Mouse (Mus musculus): Measurements from ENCODE around the gene Tuba1a. TPM values are rescaled to one million over a fixed set of nuclear protein-coding genes. Genes with fewer than 3 reads are reported as not detected.

Tuba1a gene
- 1,237 and 1,376 TPM in 2 replicates for polyA plus RNA-seq (2014; fragmentation: Nextera tagmentation; extraction: Ambion mirVana)

- Histone ChIP-seq H3K36me3 (ENCODE audit: control insufficient read depth, insufficient read depth, low read length) (no peaks in the 10 kb centered on the region), H3K27me3 (ENCODE audit: control insufficient read depth, insufficient read depth, low read length) (no peaks in the 10 kb centered on the region), H3K4me2 (peak within 1 kb of the TSS; percentile 70), H3K4me1 (ENCODE audit: control insufficient read depth, insufficient read depth, low read length) (peaks cover 13% of the 10 kb centered on the region), H3K27ac (ENCODE audit: low read depth, low read length) (peak within 1 kb of the TSS; percentile 99), H3K9me3 (replicated peaks; ENCODE audit: control insufficient read depth, low read length) (no peaks in the 10 kb centered on the region), H3K9ac (ENCODE audit: low read depth, low read length) (peak within 1 kb of the TSS; percentile 99), H3K4me3 (ENCODE audit: low read depth, low read length) (peak within 1 kb of the TSS; percentile 91)
- ATAC-seq (replicated peaks; ENCODE audit: insufficient number of reproducible peaks, low FRiP score, low TSS enrichment) = peak; percentile 97
- WGBS (ENCODE audit: insufficient replicate concordance) = 7% methylated on average over 28 of the region's 28 CpGs
These were observed at the start of gene Tuba1a, which contains the start of gene Gm49450 for GRCm38 (mm10) chr15:98953401-98954356. Tuba1a (minus strand) TSS chr15:98953703. Gm49450 (minus strand) TSS chr15:98953551.

- peak overlapping the region; percentile 64 for H3K9ac ChIP-seq (ENCODE audit: low read depth, low read length)
- ATAC-seq (replicated peaks; ENCODE audit: insufficient number of reproducible peaks, low FRiP score, low TSS enrichment) = no peak; the same call in 1 of the 2 replicates
- peak overlapping the region; percentile 21; the same call in 1 of the 2 replicates for H3K4me3 ChIP-seq (ENCODE audit: low read depth, low read length)
- no peaks in the 10 kb centered on the region for H3K27me3 ChIP-seq (ENCODE audit: control insufficient read depth, insufficient read depth, low read length)
- H3K4me1 ChIP-seq (ENCODE audit: control insufficient read depth, insufficient read depth, low read length) = peaks cover 36% of the 10 kb centered on the region
- peak overlapping the region; percentile 68 for H3K4me2 ChIP-seq
- H3K9me3 ChIP-seq (replicated peaks; ENCODE audit: control insufficient read depth, low read length) = no peaks in the 10 kb centered on the region
- WGBS (ENCODE audit: insufficient replicate concordance) = 11% methylated on average over 17 of the region's 17 CpGs
- H3K36me3 ChIP-seq (ENCODE audit: control insufficient read depth, insufficient read depth, low read length) = no peaks in the 10 kb centered on the region
- H3K27ac ChIP-seq (ENCODE audit: low read depth, low read length) = peak overlapping the region; percentile 32; the same call in 1 of the 2 replicates
These were observed 48.0 kb upstream of the Tuba1a start for GRCm38 (mm10) chr15:99001451-99001931.

- Histone ChIP-seq H3K4me2 (peak overlapping the region; percentile 68), H3K9ac (ENCODE audit: low read depth, low read length) (no peak overlapping the region), H3K4me1 (ENCODE audit: control insufficient read depth, insufficient read depth, low read length) (peaks cover 41% of the 10 kb centered on the region), H3K27me3 (ENCODE audit: control insufficient read depth, insufficient read depth, low read length) (no peaks in the 10 kb centered on the region), H3K27ac (ENCODE audit: low read depth, low read length) (peak overlapping the region; percentile 37; the same call in 1 of the 2 replicates), H3K9me3 (replicated peaks; ENCODE audit: control insufficient read depth, low read length) (no peaks in the 10 kb centered on the region), H3K4me3 (ENCODE audit: low read depth, low read length) (no peak overlapping the region), H3K36me3 (ENCODE audit: control insufficient read depth, insufficient read depth, low read length) (no peaks in the 10 kb centered on the region)
- ATAC-seq (replicated peaks; ENCODE audit: insufficient number of reproducible peaks, low FRiP score, low TSS enrichment) = no peak
- WGBS (ENCODE audit: insufficient replicate concordance) = 28% methylated on average over 14 of the region's 14 CpGs
These were observed 47.2 kb upstream of the Tuba1a start for GRCm38 (mm10) chr15:99000535-99001283.

- Histone ChIP-seq H3K27ac (ENCODE audit: low read depth, low read length) (peak overlapping the region; percentile 64), H3K4me1 (ENCODE audit: control insufficient read depth, insufficient read depth, low read length) (peaks cover 41% of the 10 kb centered on the region), H3K4me2 (peak overlapping the region; percentile 33), H3K4me3 (ENCODE audit: low read depth, low read length) (0 out of 2 replicates have a peak overlapping the region, but pooled peaks have one; percentile 3), H3K36me3 (ENCODE audit: control insufficient read depth, insufficient read depth, low read length) (no peaks in the 10 kb centered on the region), H3K9ac (ENCODE audit: low read depth, low read length) (0 out of 2 replicates have a peak overlapping the region, but pooled peaks have one; percentile 16), H3K27me3 (ENCODE audit: control insufficient read depth, insufficient read depth, low read length) (no peaks in the 10 kb centered on the region), H3K9me3 (replicated peaks; ENCODE audit: control insufficient read depth, low read length) (no peaks in the 10 kb centered on the region)
- WGBS (ENCODE audit: insufficient replicate concordance) = 41% methylated on average over 6 of the region's 6 CpGs
- ATAC-seq (replicated peaks; ENCODE audit: insufficient number of reproducible peaks, low FRiP score, low TSS enrichment) = no peak
These were observed 45.3 kb upstream of the Tuba1a start for GRCm38 (mm10) chr15:98998775-98999157.

- peak overlapping the region; percentile 33 for H3K4me2 ChIP-seq
- 21% methylated on average over 13 of the region's 13 CpGs for WGBS (ENCODE audit: insufficient replicate concordance)
- peak overlapping the region; percentile 64 for H3K27ac ChIP-seq (ENCODE audit: low read depth, low read length)
- 0 out of 2 replicates have a peak, but pooled peaks have one; percentile 41 for ATAC-seq (replicated peaks; ENCODE audit: insufficient number of reproducible peaks, low FRiP score, low TSS enrichment)
- 0 out of 2 replicates have a peak overlapping the region, but pooled peaks have one; percentile 3 for H3K4me3 ChIP-seq (ENCODE audit: low read depth, low read length)
- no peaks in the 10 kb centered on the region for H3K9me3 ChIP-seq (replicated peaks; ENCODE audit: control insufficient read depth, low read length)
- H3K36me3 ChIP-seq (ENCODE audit: control insufficient read depth, insufficient read depth, low read length) = no peaks in the 10 kb centered on the region
- H3K4me1 ChIP-seq (ENCODE audit: control insufficient read depth, insufficient read depth, low read length) = peaks cover 45% of the 10 kb centered on the region
- H3K27me3 ChIP-seq (ENCODE audit: control insufficient read depth, insufficient read depth, low read length) = no peaks in the 10 kb centered on the region
- 0 out of 2 replicates have a peak overlapping the region, but pooled peaks have one; percentile 16 for H3K9ac ChIP-seq (ENCODE audit: low read depth, low read length)
These were observed 44.7 kb upstream of the Tuba1a start for GRCm38 (mm10) chr15:98997938-98998774.

GRCm38 (mm10) chr15:98996840-98997239 is 43.3 kb upstream of the Tuba1a start:
- 77% methylated on average over 7 of the region's 7 CpGs for WGBS (ENCODE audit: insufficient replicate concordance)
- 0 out of 2 replicates have a peak overlapping the region, but pooled peaks have one; percentile 35 for H3K27ac ChIP-seq (ENCODE audit: low read depth, low read length)

GRCm38 (mm10) chr15:98994957-98995520 is 41.5 kb upstream of the Tuba1a start:
- Histone ChIP-seq H3K4me2 (no peak overlapping the region), H3K4me3 (ENCODE audit: low read depth, low read length) (no peak overlapping the region), H3K27me3 (ENCODE audit: control insufficient read depth, insufficient read depth, low read length) (no peaks in the 10 kb centered on the region), H3K4me1 (ENCODE audit: control insufficient read depth, insufficient read depth, low read length) (peaks cover 56% of the 10 kb centered on the region), H3K27ac (ENCODE audit: low read depth, low read length) (0 out of 2 replicates have a peak overlapping the region, but pooled peaks have one; percentile 35), H3K9ac (ENCODE audit: low read depth, low read length) (no peak overlapping the region), H3K36me3 (ENCODE audit: control insufficient read depth, insufficient read depth, low read length) (no peaks in the 10 kb centered on the region), H3K9me3 (replicated peaks; ENCODE audit: control insufficient read depth, low read length) (no peaks in the 10 kb centered on the region)
- WGBS (ENCODE audit: insufficient replicate concordance) = 78% methylated on average over 9 of the region's 9 CpGs
- ATAC-seq (replicated peaks; ENCODE audit: insufficient number of reproducible peaks, low FRiP score, low TSS enrichment) = no peak

More at GRCm38 (mm10) chr15:98996840-98997239, 43.3 kb upstream of the Tuba1a start:
- Histone ChIP-seq H3K9ac (ENCODE audit: low read depth, low read length) (no peak overlapping the region), H3K4me1 (ENCODE audit: control insufficient read depth, insufficient read depth, low read length) (peaks cover 53% of the 10 kb centered on the region), H3K36me3 (ENCODE audit: control insufficient read depth, insufficient read depth, low read length) (no peaks in the 10 kb centered on the region), H3K4me3 (ENCODE audit: low read depth, low read length) (no peak overlapping the region), H3K4me2 (no peak overlapping the region), H3K9me3 (replicated peaks; ENCODE audit: control insufficient read depth, low read length) (no peaks in the 10 kb centered on the region), H3K27me3 (ENCODE audit: control insufficient read depth, insufficient read depth, low read length) (no peaks in the 10 kb centered on the region)
- no peak for ATAC-seq (replicated peaks; ENCODE audit: insufficient number of reproducible peaks, low FRiP score, low TSS enrichment)
